Mouse (Mus musculus) embryonic facial prominence, embryonic 10.5 days (tissue): Measurements from ENCODE around the gene Sst. TPM values are rescaled to one million over a fixed set of nuclear protein-coding genes. Genes with fewer than 3 reads are reported as not detected.
"Not testable (repeated sequence)": the region's sequence is repeated elsewhere in the genome, so short reads cannot be mapped to it uniquely, and the experiment has no call there.

Experiments used
- DNase-seq: peaks from one replicate; pipeline ENCODE4 v3.0.0-alpha.2; 2017; ENCODE audit warnings: low spot score
- H3K27ac ChIP-seq: fragments of 300-500 bp; sonication (generic); replicated peaks from 2 replicates; pipeline ENCODE4 v1.5.1; 2016; ENCODE audit warnings: mild to moderate bottlenecking
- H3K27me3 ChIP-seq: fragments of 300-500 bp; sonication (generic); replicated peaks from 2 replicates; pipeline ENCODE4 v1.6.1; 2016; ENCODE audit warnings: low read depth, mild to moderate bottlenecking; ENCODE audit not compliant: poor library complexity, severe bottlenecking
- H3K36me3 ChIP-seq: fragments of 300-500 bp; sonication (generic); replicated peaks from 2 replicates; pipeline ENCODE4 v1.6.1; 2016; ENCODE audit warnings: mild to moderate bottlenecking, moderate library complexity
- H3K4me1 ChIP-seq: fragments of 300-500 bp; sonication (generic); 2 replicates; pipeline ENCODE4 v1.6.1; 2016
- H3K4me3 ChIP-seq: fragments of 300-500 bp; sonication (generic); 2 replicates; pipeline ENCODE4 v1.5.1; 2016; ENCODE audit warnings: mild to moderate bottlenecking, moderate library complexity
- H3K9me3 ChIP-seq: fragments of 300-500 bp; sonication (generic); 2 replicates; pipeline ENCODE4 v1.6.1; 2016; ENCODE audit warnings: mild to moderate bottlenecking
- whole genome bisulfite sequencing: fragments of 180-500 bp; shearing (Covaris S2); methylation state at CpG from one replicate; pipeline ENCODE4 v1.1.7; 2016; 5-methylcytosine and 5-hydroxymethylcytosine counted together
- polyA plus RNA-seq: library from polyadenylated mRNA; unstranded; fragments of >200 nt; fragmentation: Nextera tagmentation; extraction: Ambion mirVana; gene quantifications from 2 replicates; pipeline ENCODE4 v1.2.1, GENCODE M21; 2016

Gene Sst
- polyA plus RNA-seq, 1 experiment from 2014 or later = 90.2 TPM

- not testable (repeated sequence) for H3K27me3 ChIP-seq, H3K36me3 ChIP-seq, H3K9me3 ChIP-seq, H3K4me1 ChIP-seq, DNase-seq, H3K4me3 ChIP-seq, H3K27ac ChIP-seq
- WGBS = 87% methylated on average over 9 of the region's 9 CpGs
Observed at GRCm38 (mm10) chr16:23908076-23909014, 17.6 kb upstream of the Sst start.

GRCm38 (mm10) chr16:23906586-23906985 lies 15.8 kb upstream of the Sst start:
- not testable (repeated sequence) for H3K36me3 ChIP-seq, DNase-seq, H3K4me1 ChIP-seq, H3K9me3 ChIP-seq, H3K27me3 ChIP-seq, H3K4me3 ChIP-seq, H3K27ac ChIP-seq
- WGBS = 87% methylated on average over 3 of the region's 3 CpGs

- peaks cover 16% of the 10 kb centered on the region for H3K27me3 ChIP-seq
- no peaks in the 10 kb centered on the region for H3K9me3 ChIP-seq
- H3K36me3 ChIP-seq = no peaks in the 10 kb centered on the region
- peaks cover 16% of the 10 kb centered on the region for H3K4me1 ChIP-seq
- 91% methylated on average over 7 of the region's 7 CpGs for WGBS
- no peak overlapping the region for H3K27ac ChIP-seq
- DNase-seq = no peak
- H3K4me3 ChIP-seq = no peak overlapping the region
Observed at GRCm38 (mm10) chr16:23901411-23901810, 10.7 kb upstream of the Sst start.

- DNase-seq = no peak
- H3K4me1 ChIP-seq = peaks cover 16% of the 10 kb centered on the region
- H3K27me3 ChIP-seq = peaks cover 16% of the 10 kb centered on the region
- no peaks in the 10 kb centered on the region for H3K36me3 ChIP-seq
- 81% methylated on average over 4 of the region's 4 CpGs for WGBS
- H3K9me3 ChIP-seq = no peaks in the 10 kb centered on the region
- H3K4me3 ChIP-seq = no peak overlapping the region
- H3K27ac ChIP-seq = no peak overlapping the region
Observed at GRCm38 (mm10) chr16:23900061-23900460, 9.3 kb upstream of the Sst start.

GRCm38 (mm10) chr16:23898840-23899239 lies 8.1 kb upstream of the Sst start:
- Histone ChIP-seq H3K4me1 (peaks cover 16% of the 10 kb centered on the region), H3K9me3 (no peaks in the 10 kb centered on the region), H3K36me3 (no peaks in the 10 kb centered on the region), H3K27me3 (peaks cover 16% of the 10 kb centered on the region), H3K27ac (no peak overlapping the region), H3K4me3 (peak overlapping the region; percentile 43; the same call in 1 of the 2 replicates)
- 12% methylated on average over 12 of the region's 12 CpGs for WGBS
- DNase-seq = peak; percentile 86

DNA sequence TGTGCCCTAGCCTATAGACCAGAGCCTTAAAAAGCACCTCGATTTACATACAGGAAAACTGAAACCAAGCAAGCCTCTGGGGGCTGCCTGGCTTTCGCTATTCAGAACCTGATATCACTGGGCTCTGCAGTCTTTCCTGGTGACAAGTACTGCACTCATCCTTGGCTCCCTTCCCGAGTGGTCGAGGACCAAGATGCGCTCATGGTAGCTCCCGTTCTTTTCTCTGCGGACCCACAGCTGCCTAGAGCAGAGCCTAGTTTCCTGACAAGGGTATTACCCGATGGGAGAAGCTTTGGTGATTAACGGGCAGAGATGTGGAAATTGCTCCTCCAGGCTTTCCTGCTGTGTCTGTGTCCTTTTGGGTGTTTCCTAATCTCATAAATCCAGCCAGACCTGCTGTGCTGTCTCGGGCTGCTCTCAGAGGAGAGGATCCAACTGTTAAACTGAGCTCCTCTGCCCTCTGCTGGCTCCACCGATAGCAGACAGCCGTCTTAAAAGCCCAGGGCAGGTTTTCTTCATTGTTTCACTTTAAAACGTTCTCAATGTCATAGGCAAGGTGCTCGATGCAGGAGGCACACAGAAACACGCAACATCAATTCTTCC lies 7.3 kb upstream of the Sst start:
- DNase-seq = peak; percentile 73
- Histone ChIP-seq H3K4me1 (peaks cover 16% of the 10 kb centered on the region), H3K27me3 (peaks cover 16% of the 10 kb centered on the region), H3K27ac (no peak overlapping the region), H3K9me3 (no peaks in the 10 kb centered on the region), H3K4me3 (peak overlapping the region; percentile 43), H3K36me3 (no peaks in the 10 kb centered on the region)
- 16% methylated on average over 15 of the region's 15 CpGs for WGBS

DNA sequence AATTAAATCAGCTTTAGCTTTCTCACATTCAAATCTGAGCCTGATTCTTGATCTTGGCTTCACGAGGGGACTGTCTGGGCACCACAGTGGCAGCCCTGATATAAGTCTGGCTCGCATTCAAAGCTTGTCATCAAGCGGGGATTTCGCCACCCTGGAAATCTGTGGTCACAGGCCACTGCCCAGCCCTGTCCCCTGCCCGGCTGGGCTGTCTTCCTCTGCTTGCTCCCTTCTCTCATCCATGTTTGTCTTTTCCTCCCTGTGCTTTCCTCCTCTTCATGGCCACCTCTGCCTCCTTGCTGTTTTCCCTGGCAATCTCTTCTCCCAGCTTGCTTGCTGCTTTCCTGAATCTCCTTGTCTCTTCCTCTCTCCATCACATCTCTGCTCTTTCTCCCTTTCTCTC lies 6.7 kb upstream of the Sst start:
- H3K4me3 ChIP-seq = no peak overlapping the region
- no peaks in the 10 kb centered on the region for H3K36me3 ChIP-seq
- H3K9me3 ChIP-seq = no peaks in the 10 kb centered on the region
- WGBS = 62% methylated on average over 5 of the region's 5 CpGs
- H3K27ac ChIP-seq = no peak overlapping the region
- H3K4me1 ChIP-seq = peaks cover 16% of the 10 kb centered on the region
- no peak for DNase-seq
- peaks cover 21% of the 10 kb centered on the region for H3K27me3 ChIP-seq

GRCm38 (mm10) chr16:23895135-23895534 lies 4.4 kb upstream of the Sst start:
- Histone ChIP-seq H3K4me3 (no peak overlapping the region), H3K27ac (no peak overlapping the region), H3K27me3 (peaks cover 45% of the 10 kb centered on the region), H3K4me1 (peaks cover 23% of the 10 kb centered on the region), H3K36me3 (no peaks in the 10 kb centered on the region), H3K9me3 (no peaks in the 10 kb centered on the region)
- no peak for DNase-seq
- WGBS = 84% methylated on average over 3 of the region's 3 CpGs

- peak; percentile 65 for DNase-seq
- no peak overlapping the region for H3K27ac ChIP-seq
Observed at GRCm38 (mm10) chr16:23890151-23890550, 607 bp downstream of the Sst start.

GRCm38 (mm10) chr16:23887910-23888579 lies 2.7 kb downstream of the Sst start:
- Histone ChIP-seq H3K9me3 (no peaks in the 10 kb centered on the region), H3K4me3 (no peak overlapping the region), H3K4me1 (peaks cover 17% of the 10 kb centered on the region; the same call in 1 of the 2 replicates), H3K36me3 (no peaks in the 10 kb centered on the region), H3K27me3 (peaks cover 37% of the 10 kb centered on the region), H3K27ac (no peak overlapping the region)
- no peak for DNase-seq
- 79% methylated on average over 10 of the region's 10 CpGs for WGBS

More at GRCm38 (mm10) chr16:23890151-23890550, 607 bp downstream of the Sst start:
- Histone ChIP-seq H3K27me3 (peaks cover 37% of the 10 kb centered on the region), H3K36me3 (no peaks in the 10 kb centered on the region), H3K4me3 (peak overlapping the region; percentile 31; the same call in 1 of the 2 replicates), H3K9me3 (no peaks in the 10 kb centered on the region), H3K4me1 (peaks cover 15% of the 10 kb centered on the region; the same call in 1 of the 2 replicates)
- WGBS = 6% methylated on average over 9 of the region's 9 CpGs

DNA sequence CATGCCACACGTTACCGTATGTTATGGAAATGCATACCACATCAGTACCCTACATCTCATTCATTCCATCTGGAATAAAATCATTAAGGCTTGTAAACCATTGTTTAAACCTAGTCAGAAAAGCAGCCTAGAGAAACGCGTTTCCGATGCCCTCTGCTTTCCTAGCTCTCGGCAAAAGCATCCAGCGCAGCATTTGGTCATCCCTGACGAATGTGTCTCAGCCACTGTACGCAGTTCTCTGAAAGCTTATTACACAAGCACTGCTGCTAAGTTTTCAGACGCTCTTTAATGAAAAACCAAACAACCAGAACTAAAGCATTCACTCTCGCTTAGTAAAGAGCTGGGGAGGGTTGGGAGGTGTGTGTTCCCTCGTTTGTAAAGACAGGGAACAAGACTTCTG lies 5.7 kb downstream of the Sst start:
- Histone ChIP-seq H3K27ac (no peak overlapping the region), H3K4me1 (peaks cover 10% of the 10 kb centered on the region; the same call in 1 of the 2 replicates), H3K27me3 (peaks cover 8% of the 10 kb centered on the region), H3K9me3 (no peaks in the 10 kb centered on the region), H3K4me3 (no peak overlapping the region), H3K36me3 (no peaks in the 10 kb centered on the region)
- 84% methylated on average over 12 of the region's 12 CpGs for WGBS
- DNase-seq = no peak

DNA sequence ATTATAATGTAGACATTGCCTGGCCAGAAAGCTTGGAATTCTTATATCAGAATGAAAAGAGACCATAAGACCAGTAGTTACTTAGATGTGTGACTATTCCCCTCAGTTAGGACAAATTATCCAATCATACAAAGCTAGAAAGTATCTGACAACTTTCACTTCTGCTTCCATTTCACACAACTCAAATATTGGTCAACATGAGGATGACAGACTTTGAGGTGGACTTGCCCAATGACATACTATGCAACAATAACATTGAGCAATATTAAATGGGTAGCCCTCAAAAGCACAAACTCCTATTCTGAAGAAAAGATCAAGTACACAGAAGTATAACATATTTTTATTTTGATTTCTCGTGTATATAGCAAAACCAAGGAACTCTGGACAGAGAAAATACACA lies 35.5 kb downstream of the Sst start:
- DNase-seq = no peak
- H3K27me3 ChIP-seq = no peaks in the 10 kb centered on the region
- peaks cover 9% of the 10 kb centered on the region for H3K4me1 ChIP-seq
- no peak overlapping the region for H3K27ac ChIP-seq
- WGBS = 71% methylated on average over 1 of the region's 1 CpGs
- no peaks in the 10 kb centered on the region for H3K36me3 ChIP-seq
- no peak overlapping the region for H3K4me3 ChIP-seq
- no peaks in the 10 kb centered on the region for H3K9me3 ChIP-seq
